Mouse (Mus musculus): Measurements from ENCODE around the gene Atp5c1.

Gene Atp5c1

DNA sequence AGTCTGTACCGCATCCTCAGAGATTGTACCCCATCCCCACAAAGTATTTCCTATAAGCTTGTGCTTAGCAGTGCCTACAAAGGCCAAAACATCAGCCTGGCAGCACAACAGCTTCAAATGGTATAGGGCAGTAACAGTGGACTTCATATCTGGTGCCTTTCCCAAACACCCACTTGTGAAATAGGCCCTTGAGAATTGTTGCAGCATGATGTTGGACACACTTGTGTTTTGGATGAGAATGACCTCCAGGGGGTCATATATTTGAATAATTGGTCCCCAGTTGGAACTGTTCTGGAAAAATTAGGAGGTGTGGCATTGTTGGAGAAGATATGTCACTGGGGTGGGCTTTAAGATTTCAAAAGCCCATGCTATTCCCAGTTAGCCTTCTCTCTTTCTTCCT is 28.3 kb downstream of the Atp5c1 start:
- no peak for DNase-seq (ENCODE audit: low read depth in 1 of 2, low spot score in 2 of 2)

DNA sequence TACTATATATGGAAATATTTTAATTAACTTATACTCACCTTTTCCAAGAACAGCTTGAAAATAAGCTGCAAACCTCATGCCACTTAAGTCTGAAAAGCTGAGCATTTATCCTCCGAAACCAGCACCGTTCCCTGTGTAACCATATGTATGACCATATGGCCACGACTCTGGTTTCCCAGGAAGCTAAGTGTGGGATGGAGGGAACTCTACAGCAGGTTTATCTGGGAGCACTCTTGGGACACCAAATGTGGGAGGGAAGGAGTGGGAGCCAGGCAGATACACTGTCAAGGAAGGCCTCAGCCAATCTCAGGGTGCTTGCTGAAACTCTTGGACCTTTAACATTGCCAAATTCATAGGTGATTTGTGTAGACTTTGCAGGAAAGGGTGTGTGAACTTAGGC is 29.4 kb downstream of the Atp5c1 start:
- DNase-seq (ENCODE audit: low read depth in 1 of 2, low spot score in 2 of 2) = no peak

DNA sequence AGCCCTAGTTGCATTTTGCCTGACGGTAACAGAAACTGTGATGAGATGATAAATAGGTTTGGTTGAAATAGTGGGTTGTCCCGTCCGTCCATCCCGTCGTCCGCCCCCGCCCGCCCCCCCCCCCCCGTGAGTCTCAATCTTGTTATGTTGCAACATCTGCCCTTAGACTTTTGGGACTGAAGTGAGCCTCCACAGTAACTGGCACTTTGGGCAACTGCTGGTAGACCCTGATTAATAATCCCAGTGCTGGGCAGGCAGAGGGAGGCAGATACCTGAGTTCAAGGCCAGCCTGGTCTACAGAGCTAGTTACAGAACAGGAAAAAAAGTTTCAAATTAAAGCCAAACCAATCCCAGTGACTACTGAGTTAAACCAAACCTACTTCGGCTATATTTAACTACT is 30.9 kb downstream of the Atp5c1 start:
- DNase-seq (ENCODE audit: low read depth in 1 of 2, low spot score in 2 of 2) = no peak

- DNase-seq (ENCODE audit: low read depth in 1 of 2, low spot score in 2 of 2) = peak; percentile 64 to 83
Measured at GRCm38 (mm10) chr2:10048461-10048860, 31.8 kb downstream of the Atp5c1 start, which contains the start of gene Taf3. Gene Taf3 (minus strand): TSS chr2:10048596.

DNA sequence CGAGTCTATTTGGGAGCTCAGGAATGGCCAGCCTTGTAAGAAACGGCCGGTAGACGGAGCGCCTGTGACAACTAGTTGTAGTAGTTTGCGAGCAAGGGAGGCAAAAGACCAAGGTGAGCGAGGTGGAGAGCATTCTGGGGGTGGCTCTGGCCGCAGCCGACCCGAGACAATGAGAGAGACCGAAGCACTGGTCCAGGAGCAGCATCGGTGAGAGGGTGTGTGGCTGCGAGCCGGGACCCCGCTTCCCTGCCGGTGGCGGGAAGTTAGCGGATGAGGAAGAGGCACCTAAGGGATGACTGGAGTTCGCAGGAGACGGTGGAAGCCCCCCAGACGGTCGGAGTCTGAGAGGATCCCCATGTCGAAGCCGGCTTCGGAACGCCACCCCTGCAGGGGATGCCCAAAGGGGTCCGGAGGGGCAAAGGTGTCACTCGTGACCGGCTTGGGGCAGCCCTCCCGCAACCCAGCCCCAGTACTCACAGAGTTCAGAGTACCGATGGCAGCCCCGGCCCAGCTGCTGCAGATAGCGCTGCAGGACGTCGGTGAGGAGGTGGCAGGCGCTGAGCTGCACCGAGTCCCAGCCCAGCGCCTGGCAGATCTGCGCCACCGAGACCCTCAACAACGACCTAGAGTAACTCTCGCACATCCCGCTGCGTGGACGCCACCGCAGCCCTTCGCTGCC is 32.4 kb downstream of the Atp5c1 start:
- DNase-seq (ENCODE audit: low read depth in 1 of 2, low spot score in 2 of 2) = no peak

DNA sequence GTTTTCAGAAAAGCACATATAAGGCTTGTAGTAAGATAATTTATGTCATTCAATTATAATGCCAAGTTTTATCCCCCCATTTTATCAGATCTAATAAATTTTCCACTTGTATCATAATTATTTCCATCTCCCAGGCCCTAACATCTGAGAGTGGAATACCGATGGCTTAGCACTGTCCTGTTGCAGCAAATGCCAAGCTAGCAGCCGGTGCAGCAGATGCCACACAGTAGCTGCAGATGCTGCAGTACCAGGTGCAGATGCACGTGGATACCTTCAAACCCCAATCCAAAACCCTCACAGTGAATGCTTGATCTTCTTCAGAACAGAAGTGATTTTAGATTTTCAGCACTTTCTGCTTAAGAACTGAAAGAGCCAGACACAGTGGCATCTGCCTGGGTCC is 45.3 kb downstream of the Atp5c1 start:
- no peak for DNase-seq (ENCODE audit: low read depth in 1 of 2, low spot score in 2 of 2)

GRCm38 (mm10) chr2:10033684-10034083 is 46.6 kb downstream of the Atp5c1 start:
- DNase-seq (ENCODE audit: low read depth in 1 of 2, low spot score in 2 of 2) = no peak

DNA sequence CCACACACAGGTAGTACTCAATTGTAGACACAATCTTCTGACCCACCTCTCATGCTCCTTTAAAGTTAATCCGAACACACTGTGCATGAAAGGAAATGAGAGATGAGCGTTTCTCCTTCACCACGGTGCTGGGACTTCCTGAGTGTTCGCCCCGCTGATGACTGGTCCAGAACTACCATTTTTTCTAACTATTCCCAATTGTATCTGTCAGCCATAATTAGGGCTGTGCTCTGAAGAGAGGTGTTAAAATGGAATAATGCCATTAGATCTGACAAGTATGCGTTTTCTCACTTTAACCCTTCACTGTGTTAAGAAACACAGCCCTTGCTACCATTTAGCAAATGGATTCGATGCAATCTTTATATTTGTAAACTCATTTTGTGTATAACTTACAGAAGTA is 50.6 kb downstream of the Atp5c1 start:
- no peak for DNase-seq (ENCODE audit: low read depth in 1 of 2, low spot score in 2 of 2)

DNA sequence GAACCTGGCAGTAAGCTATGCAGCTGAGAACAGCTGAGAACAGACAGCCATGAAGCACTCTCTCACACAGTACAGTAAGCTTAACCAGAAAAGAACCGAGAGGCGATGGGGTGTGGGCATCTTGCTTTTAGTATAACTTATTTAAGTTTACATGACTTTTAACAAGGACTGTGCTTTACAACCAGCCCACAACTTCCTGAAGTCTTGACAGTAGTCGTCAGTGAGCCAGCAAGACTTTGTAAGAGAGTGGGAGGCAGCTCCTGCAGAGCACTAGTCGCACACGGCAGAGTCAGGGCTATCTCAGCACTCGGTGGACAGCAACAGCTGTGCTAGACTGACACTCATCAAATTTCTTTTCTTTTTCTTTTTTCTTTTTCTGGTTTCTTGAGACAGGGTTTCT is 56.0 kb downstream of the Atp5c1 start:
- DNase-seq (ENCODE audit: low read depth in 1 of 2, low spot score in 2 of 2) = no peak

- no peak for DNase-seq (ENCODE audit: low read depth in 1 of 2, low spot score in 2 of 2)
Measured at GRCm38 (mm10) chr2:10021296-10021695, 59.0 kb downstream of the Atp5c1 start.

GRCm38 (mm10) chr2:10014951-10015635 is 65.2 kb downstream of the Atp5c1 start:
- DNase-seq (ENCODE audit: low read depth in 1 of 2, low spot score in 2 of 2) = no peak

GRCm38 (mm10) chr2:10010263-10010909 is 69.9 kb downstream of the Atp5c1 start:
- DNase-seq (ENCODE audit: low read depth in 1 of 2, low spot score in 2 of 2) = no peak

DNA sequence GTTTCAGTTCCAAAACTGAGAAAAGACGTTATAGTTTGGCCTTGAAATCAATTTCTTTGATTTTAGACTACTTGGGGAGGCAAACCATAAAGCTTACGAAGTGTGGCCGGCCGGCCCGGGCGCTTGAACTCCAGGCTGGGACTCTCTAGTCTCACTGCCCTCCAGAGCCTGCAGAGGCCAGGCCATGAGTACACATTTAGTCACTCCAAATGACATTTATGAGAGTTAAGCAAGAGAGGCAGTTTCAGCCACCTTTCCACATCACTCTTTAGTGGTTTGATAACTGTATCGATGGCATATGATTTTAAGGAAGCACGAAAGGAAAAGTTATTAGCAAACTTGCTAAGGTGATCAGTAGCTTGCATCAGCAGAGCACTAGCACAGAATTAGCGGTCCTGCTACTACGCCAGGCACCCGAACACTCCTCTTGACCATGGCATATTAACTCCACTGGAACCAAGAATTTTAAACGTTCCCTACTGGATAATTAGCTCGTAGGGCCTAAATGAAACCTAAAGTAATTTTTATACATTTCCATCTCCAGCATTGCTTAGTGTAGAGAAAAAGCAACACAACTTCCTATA is 70.5 kb downstream of the Atp5c1 start:
- DNase-seq (ENCODE audit: low read depth in 1 of 2, low spot score in 2 of 2) = no peak

GRCm38 (mm10) chr2:10008593-10008992 is 71.7 kb downstream of the Atp5c1 start:
- DNase-seq (ENCODE audit: low read depth in 1 of 2, low spot score in 2 of 2) = no peak
